Mouse (Mus musculus) hindbrain, embryonic 13.5 days (tissue): Measurements from ENCODE around the gene Sez6. TPM values are rescaled to one million over a fixed set of nuclear protein-coding genes. Genes with fewer than 3 reads are reported as not detected.

ENCODE experiments used
- ATAC-seq: fragments of 200-750 bp; cut with Nextera tagmentation; 2 replicates; pipeline ENCODE4 v1.8.0; 2017; ENCODE audit warnings: moderate TSS enrichment; ENCODE audit not compliant: low FRiP score
- H3K27ac ChIP-seq: fragments of 300-500 bp; sonication (generic); 2 replicates; pipeline ENCODE4 v1.5.1; 2015; ENCODE audit warnings: inconsistent platforms, mild to moderate bottlenecking, moderate library complexity
- H3K27me3 ChIP-seq: fragments of 300-500 bp; sonication (generic); 2 replicates; pipeline ENCODE4 v1.6.1; 2015; ENCODE audit warnings: mild to moderate bottlenecking, inconsistent platforms
- H3K36me3 ChIP-seq: fragments of 300-500 bp; sonication (generic); 2 replicates; pipeline ENCODE4 v1.6.1; 2015; ENCODE audit warnings: mild to moderate bottlenecking, inconsistent platforms
- H3K4me1 ChIP-seq: fragments of 300-500 bp; sonication (generic); replicated peaks from 2 replicates; pipeline ENCODE4 v1.6.1; 2015; ENCODE audit warnings: inconsistent platforms
- H3K4me2 ChIP-seq: fragments of 300-500 bp; sonication (generic); 2 replicates; pipeline ENCODE4 v1.6.1; 2015; ENCODE audit warnings: inconsistent platforms, mild to moderate bottlenecking, moderate library complexity
- H3K4me3 ChIP-seq: fragments of 300-500 bp; sonication (generic); 2 replicates; pipeline ENCODE4 v1.5.1; 2015; ENCODE audit warnings: mild to moderate bottlenecking, inconsistent platforms
- H3K9ac ChIP-seq: fragments of 300-500 bp; sonication (generic); 2 replicates; pipeline ENCODE4 v1.6.1; 2015; ENCODE audit warnings: mild to moderate bottlenecking, inconsistent platforms
- H3K9me3 ChIP-seq: fragments of 300-500 bp; sonication (generic); 2 replicates; pipeline ENCODE4 v1.6.1; 2016; ENCODE audit warnings: inconsistent platforms
- WGBS: fragments of 180-500 bp; shearing (Covaris S2); methylation state at CpG from one replicate; pipeline ENCODE4 v1.1.7; 2015; 5-methylcytosine and 5-hydroxymethylcytosine counted together
- polyA plus RNA-seq: library from polyadenylated mRNA; unstranded; fragments of >200 nt; fragmentation: Nextera tagmentation; extraction: Ambion mirVana; gene quantifications from 2 replicates; pipeline ENCODE4 v1.2.1, GENCODE M21; 2015

The Sez6 gene
- polyA plus RNA-seq, 1 experiment from 2014 or later, result 112 TPM

DNA sequence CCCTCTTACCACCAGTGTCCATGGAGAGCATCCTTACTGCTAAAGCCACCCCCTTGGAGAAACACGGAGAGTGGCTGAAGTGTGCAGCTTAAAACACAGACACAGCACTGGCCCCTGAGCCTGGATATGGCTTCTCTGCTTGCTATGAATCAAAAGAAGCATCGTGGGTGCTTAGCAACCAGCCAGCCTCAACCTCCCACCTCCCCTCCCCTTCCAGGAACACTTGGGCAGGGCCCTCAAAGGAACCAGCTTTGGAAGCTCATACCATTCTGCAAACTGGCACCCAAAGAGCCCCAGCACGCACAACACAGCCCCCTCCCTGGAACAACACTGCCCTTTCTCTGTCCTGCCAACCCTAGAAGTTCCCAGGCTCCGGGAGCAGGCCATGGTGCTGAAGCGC is 21.2 kb upstream of the Sez6 start:
- Histone ChIP-seq H3K27ac (no peak overlapping the region), H3K9ac (peak overlapping the region; percentile 24; the same call in 1 of the 2 replicates), H3K36me3 (no peaks in the 10 kb centered on the region), H3K4me1 (peaks cover 51% of the 10 kb centered on the region), H3K4me2 (no peak overlapping the region), H3K27me3 (peaks cover 50% of the 10 kb centered on the region), H3K9me3 (no peaks in the 10 kb centered on the region), H3K4me3 (no peak overlapping the region)
- WGBS, result 36% methylated on average over 5 of the region's 5 CpGs
- no peak for ATAC-seq

DNA sequence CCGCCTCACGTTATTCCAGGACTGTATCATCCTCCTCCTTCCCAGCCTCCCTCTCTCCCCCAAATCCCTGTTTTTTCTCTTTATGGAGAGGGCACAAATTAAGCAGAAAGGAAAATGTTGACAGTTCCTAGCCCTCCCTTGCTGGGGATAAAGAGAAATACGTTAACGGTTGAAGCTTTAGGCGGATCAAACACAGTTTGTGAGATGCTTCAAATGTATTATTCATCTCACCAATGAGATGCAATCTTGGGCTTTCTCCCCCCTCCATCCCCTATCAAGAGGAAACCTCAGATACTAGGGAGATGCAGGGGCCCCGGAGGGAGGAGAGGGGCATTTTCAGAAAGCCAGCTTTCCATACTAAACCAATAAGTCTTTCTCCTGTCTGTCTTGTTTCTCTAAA is 20.8 kb upstream of the Sez6 start:
- H3K9me3 ChIP-seq, result no peaks in the 10 kb centered on the region
- H3K9ac ChIP-seq, result peak overlapping the region; percentile 24; the same call in 1 of the 2 replicates
- H3K27me3 ChIP-seq, result peaks cover 52% of the 10 kb centered on the region
- no peak overlapping the region for H3K27ac ChIP-seq
- no peak overlapping the region for H3K4me3 ChIP-seq
- whole genome bisulfite sequencing, result 35% methylated on average over 6 of the region's 6 CpGs
- peaks cover 55% of the 10 kb centered on the region for H3K4me1 ChIP-seq
- no peak for ATAC-seq
- H3K4me2 ChIP-seq, result no peak overlapping the region
- H3K36me3 ChIP-seq, result no peaks in the 10 kb centered on the region

DNA sequence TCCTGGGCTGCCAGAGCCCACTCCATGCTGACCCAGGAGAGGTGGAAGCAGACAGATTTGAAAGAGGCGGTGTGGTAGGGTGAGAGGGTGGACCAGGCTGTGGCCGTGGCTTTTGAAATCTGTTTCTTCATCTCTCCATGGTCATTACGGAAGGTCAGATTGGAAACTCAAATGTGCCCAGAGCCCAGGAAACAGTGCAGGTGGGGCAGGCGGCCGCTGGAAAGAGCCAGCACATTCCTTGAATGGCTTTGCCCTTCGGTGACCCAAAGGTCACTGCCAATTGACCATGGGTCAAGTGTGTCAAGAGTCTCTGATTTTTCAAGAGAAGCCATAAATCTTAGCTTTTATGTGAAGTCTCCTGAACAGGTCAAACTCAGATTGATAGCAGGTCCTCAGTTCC is 17.1 kb upstream of the Sez6 start:
- H3K9ac ChIP-seq, result no peak overlapping the region
- H3K4me1 ChIP-seq, result peaks cover 57% of the 10 kb centered on the region
- H3K9me3 ChIP-seq, result no peaks in the 10 kb centered on the region
- 31% methylated on average over 6 of the region's 6 CpGs for WGBS
- no peaks in the 10 kb centered on the region for H3K36me3 ChIP-seq
- H3K4me2 ChIP-seq, result no peak overlapping the region
- H3K4me3 ChIP-seq, result no peak overlapping the region
- ATAC-seq, result no peak
- 0 out of 2 replicates have a peak overlapping the region, but pooled peaks have one; percentile 25 for H3K27ac ChIP-seq
- peaks cover 75% of the 10 kb centered on the region for H3K27me3 ChIP-seq

DNA sequence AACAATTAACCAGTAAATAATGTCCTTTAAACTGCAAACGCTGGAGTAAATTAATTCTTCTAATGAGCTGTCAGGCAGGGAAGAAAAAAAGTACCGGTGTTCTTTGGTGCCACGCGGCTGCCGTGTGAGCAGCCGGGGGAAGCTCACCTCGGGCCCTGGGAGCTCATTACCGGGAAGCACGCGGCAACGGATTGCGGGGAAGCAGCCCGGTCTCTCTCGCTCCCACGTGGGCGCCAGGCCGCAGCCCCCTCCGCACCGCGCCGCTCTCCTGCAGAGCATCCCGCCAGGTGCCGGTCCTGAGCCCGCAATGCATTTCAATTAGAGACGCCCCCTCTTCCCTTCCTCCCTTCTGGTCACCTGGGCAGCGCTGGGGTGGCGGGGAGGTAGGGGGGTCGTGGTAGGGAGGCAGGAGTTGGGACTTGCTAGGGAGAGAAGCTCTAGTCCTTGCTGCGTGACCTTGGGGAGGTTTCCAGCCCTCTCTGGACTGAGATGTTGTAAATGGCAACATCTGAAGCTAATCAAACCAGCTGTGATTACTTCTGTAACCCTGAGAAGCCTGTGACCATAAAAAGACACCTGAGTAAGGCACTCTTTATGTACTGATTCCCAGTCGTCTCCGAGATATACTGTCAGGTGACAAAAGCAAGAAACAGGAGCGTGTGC is 15.9 kb upstream of the Sez6 start:
- peaks cover 51% of the 10 kb centered on the region for H3K4me1 ChIP-seq
- H3K36me3 ChIP-seq, result no peaks in the 10 kb centered on the region
- H3K27ac ChIP-seq, result peak overlapping the region; percentile 67; the same call in 1 of the 2 replicates
- no peak; the same call in 1 of the 2 replicates for ATAC-seq
- no peaks in the 10 kb centered on the region for H3K9me3 ChIP-seq
- peak overlapping the region; percentile 48 for H3K4me2 ChIP-seq
- peak overlapping the region; percentile 11; the same call in 1 of the 2 replicates for H3K4me3 ChIP-seq
- WGBS, result 3% methylated on average over 31 of the region's 32 CpGs
- H3K9ac ChIP-seq, result peak overlapping the region; percentile 63; the same call in 1 of the 2 replicates
- peaks cover 73% of the 10 kb centered on the region for H3K27me3 ChIP-seq

DNA sequence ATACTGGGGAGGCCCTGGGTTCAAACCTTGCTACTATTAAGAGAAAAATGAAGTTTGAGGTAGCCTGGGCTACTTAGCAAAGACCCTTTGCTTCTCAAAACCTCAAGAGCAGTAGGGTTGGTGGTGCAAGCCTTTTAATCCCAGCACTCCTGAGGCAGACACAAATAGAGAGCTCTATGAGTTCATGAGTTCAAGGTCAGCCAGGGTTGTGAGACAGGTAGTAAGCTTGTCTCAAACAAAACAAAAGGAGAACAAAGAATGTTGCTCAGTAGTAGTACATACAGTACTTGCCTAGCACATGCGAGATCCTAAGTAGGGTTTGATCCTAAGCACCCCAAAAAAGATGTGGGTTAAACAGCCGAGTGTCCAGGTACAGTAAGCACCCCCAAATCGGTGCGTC is 13.9 kb upstream of the Sez6 start:
- peaks cover 72% of the 10 kb centered on the region for H3K27me3 ChIP-seq
- no peak overlapping the region for H3K4me3 ChIP-seq
- ATAC-seq, result no peak
- H3K4me2 ChIP-seq, result no peak overlapping the region
- no peaks in the 10 kb centered on the region for H3K36me3 ChIP-seq
- no peak overlapping the region for H3K27ac ChIP-seq
- H3K4me1 ChIP-seq, result peaks cover 49% of the 10 kb centered on the region
- H3K9me3 ChIP-seq, result no peaks in the 10 kb centered on the region
- H3K9ac ChIP-seq, result no peak overlapping the region
- 87% methylated on average over 4 of the region's 4 CpGs for WGBS

DNA sequence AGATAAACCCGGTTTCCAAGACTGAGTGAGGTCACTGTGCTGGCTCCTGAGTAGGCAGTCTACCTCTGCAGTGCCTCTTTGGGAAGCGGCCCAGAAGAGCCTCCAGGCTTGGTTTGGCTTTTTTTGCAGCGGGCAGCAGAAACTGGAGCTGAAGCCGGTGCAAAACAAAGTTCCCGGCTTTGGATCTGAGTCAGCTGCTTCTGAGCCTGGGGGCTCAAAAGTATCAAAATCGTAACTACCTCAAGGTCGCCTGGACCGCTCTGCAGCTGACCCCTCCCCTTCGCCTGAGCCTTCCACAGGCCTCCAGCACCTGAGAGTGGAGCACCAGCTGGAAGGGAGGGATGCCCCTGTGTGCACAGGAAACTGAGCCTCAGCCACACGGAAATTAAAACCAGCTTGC is 13.4 kb upstream of the Sez6 start:
- Histone ChIP-seq H3K27me3 (peaks cover 72% of the 10 kb centered on the region), H3K9me3 (no peaks in the 10 kb centered on the region), H3K27ac (peak overlapping the region; percentile 40), H3K36me3 (no peaks in the 10 kb centered on the region), H3K4me3 (no peak overlapping the region), H3K9ac (no peak overlapping the region), H3K4me1 (peaks cover 48% of the 10 kb centered on the region), H3K4me2 (no peak overlapping the region)
- ATAC-seq, result no peak
- WGBS, result 45% methylated on average over 10 of the region's 10 CpGs

DNA sequence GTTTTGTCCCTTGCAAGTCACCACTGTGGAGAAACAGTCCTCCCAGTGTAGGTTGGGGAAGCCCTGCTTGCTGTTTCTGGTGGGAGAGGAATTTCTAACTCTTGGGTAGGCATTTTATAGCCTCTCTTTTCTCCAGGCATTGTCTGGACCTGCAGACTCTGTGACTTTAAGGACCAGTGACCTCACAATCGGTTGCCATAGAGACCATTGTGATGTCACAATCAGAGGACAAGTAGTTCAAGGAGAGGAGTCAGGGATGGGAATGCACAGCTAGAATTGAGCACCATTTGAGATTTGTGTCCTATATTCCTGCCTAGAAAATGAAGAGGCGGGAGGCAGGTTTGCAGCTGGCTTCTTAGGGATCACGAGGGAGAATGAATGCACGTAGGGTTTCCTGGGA is 7.3 kb upstream of the Sez6 start:
- 58% methylated on average over 4 of the region's 4 CpGs for WGBS
- peaks cover 25% of the 10 kb centered on the region; the same call in 1 of the 2 replicates for H3K27me3 ChIP-seq
- no peak overlapping the region for H3K27ac ChIP-seq
- ATAC-seq, result no peak
- peaks cover 40% of the 10 kb centered on the region for H3K4me1 ChIP-seq
- no peak overlapping the region for H3K4me2 ChIP-seq
- H3K9ac ChIP-seq, result no peak overlapping the region
- no peaks in the 10 kb centered on the region for H3K9me3 ChIP-seq
- H3K4me3 ChIP-seq, result no peak overlapping the region
- no peaks in the 10 kb centered on the region for H3K36me3 ChIP-seq

DNA sequence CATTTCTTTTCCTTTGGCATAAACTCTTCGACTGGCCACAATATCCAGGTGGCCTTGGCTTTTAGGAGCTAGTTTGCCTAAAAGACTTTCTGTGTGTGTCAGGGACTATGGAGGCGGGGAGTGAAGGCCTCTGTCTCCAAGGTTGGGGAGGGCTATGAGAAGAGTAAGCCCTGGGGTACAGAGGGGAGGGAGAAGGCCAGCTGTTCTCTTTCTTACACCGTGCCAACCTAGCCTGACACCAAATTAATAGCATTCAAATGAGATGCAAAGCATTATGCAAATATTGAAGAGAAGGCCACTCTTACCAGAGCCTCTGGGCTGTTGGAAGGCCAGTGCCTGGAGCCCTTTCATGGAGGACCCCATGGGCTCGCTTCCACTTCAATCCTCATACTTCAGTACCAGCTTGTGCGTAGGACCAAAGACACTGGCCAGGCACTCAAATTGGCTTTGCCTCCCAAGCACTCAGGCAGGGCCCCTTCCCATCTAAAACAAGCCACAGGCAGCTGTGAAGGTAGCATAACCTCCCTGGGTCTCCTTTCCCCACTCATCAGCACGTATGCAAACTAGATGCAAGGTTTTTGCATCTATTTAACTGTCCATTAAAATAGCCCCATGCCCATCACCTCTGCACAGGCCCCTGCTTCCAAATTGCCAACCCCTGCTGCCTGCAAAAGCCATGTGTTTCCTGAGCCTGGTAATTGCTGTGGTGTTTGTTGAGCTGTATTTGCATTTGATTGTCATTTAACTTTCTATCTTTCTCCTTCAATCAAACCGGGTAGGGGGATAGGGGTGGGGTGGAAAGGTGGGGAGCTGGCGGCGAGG is 4.6 kb upstream of the Sez6 start:
- Histone ChIP-seq H3K9ac (0 out of 2 replicates have a peak overlapping the region, but pooled peaks have one; percentile 6), H3K4me1 (peaks cover 56% of the 10 kb centered on the region)
- 26% methylated on average over 9 of the region's 9 CpGs for WGBS

DNA sequence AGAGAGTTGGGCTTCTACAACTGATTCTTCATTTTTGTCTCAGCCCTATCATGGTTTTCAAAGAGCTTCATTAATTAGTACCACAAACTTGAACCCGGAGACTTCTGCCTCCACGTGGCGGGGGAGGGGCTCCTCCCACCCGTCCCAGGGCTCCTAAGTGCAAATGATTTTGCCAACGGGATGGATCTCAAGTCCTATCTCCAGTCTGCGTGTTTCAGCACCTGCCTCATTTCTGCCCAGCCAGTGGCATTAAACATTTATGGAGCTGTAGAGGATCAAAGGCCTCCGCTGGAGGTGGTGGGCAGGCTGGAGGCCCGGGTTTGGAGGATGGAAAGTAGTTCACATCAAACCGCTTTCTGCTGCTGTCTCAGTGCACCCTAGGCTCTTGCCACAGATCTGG is 3.9 kb upstream of the Sez6 start:
- H3K9ac ChIP-seq, result no peak overlapping the region
- ATAC-seq, result no peak
- peaks cover 62% of the 10 kb centered on the region for H3K4me1 ChIP-seq
- H3K4me2 ChIP-seq, result no peak overlapping the region
- H3K4me3 ChIP-seq, result no peak overlapping the region
- peaks cover 19% of the 10 kb centered on the region for H3K27me3 ChIP-seq
- H3K36me3 ChIP-seq, result no peaks in the 10 kb centered on the region
- WGBS, result 23% methylated on average over 9 of the region's 9 CpGs
- H3K9me3 ChIP-seq, result no peaks in the 10 kb centered on the region
- peak overlapping the region; percentile 76 for H3K27ac ChIP-seq

More for the DNA sequence above, 4.6 kb upstream of the Sez6 start:
- no peaks in the 10 kb centered on the region for H3K9me3 ChIP-seq
- peaks cover 20% of the 10 kb centered on the region for H3K27me3 ChIP-seq
- ATAC-seq, result peak; percentile 75; the same call in 1 of the 2 replicates
- peak overlapping the region; percentile 76 for H3K27ac ChIP-seq
- H3K36me3 ChIP-seq, result no peaks in the 10 kb centered on the region
- no peak overlapping the region for H3K4me3 ChIP-seq
- H3K4me2 ChIP-seq, result no peak overlapping the region

DNA sequence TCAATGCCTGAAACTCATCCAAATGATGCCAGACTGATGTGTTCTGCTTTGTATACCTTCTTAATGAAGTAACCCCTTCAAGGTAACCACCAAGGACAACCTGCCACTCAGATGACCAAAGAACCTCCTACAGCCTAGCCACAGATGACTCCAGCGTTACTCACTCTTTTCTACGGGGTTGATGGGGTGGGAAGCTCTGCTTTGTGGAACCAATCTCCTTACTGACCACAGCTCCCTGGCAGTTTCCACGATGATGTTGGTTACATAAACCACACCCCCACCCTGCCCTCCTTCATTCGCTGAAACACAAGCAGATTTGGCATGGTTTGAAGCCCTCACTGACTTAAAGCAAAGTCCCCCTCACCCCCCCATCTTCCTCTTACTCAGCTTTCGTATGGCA is 2.8 kb upstream of the Sez6 start:
- peaks cover 74% of the 10 kb centered on the region for H3K4me1 ChIP-seq
- H3K4me2 ChIP-seq, result no peak overlapping the region
- H3K9ac ChIP-seq, result no peak overlapping the region
- peaks cover 28% of the 10 kb centered on the region for H3K27me3 ChIP-seq
- no peaks in the 10 kb centered on the region for H3K36me3 ChIP-seq
- WGBS, result 74% methylated on average over 5 of the region's 5 CpGs
- H3K4me3 ChIP-seq, result no peak overlapping the region
- H3K27ac ChIP-seq, result no peak overlapping the region
- H3K9me3 ChIP-seq, result no peaks in the 10 kb centered on the region
- ATAC-seq, result no peak

DNA sequence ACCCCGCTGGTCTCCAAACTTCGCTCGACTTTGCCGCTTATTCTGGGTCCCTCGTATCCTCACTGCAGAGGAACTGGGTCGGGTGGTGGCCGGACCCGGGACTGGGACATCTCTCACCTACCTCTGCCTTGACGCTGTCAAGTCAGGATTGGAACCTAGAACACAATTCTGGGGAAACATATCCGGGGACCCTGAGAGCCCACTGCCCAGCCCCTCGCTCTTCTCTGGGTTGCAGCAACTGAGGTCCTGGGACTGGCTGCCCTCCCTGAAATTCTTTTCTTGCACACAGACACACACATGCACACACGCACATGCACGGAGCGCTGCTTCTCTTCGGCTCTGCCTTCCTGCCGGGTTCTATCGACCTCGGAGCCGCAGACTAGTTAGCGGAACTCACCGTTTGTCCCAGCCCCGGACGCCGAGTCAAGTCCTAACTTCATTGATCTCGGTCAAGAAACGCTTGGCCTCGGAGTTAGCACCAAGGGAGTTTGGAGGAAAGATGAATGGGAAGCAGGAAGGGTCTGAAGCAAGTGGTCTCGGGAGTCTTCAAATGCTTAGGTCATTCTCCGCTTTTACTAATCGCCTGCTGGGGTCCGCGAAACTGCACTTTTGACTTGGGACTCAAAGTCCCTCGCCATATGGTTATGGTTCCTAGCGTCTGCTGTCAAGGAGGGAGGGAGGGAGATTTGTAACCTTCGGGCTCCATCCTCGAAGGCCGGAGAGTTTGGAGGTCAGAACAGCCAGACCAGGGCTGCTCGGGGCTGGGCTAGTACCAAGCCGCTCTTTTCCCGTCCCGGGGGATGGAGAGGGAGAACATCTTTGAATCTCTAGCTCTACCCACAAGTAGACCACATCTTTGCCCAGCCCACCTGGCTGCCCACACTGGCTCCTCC is 1.2 kb downstream of the Sez6 start:
- H3K9me3 ChIP-seq, result no peaks in the 10 kb centered on the region
- peak overlapping the region; percentile 87 for H3K4me2 ChIP-seq
- peaks cover 77% of the 10 kb centered on the region for H3K4me1 ChIP-seq
- H3K27me3 ChIP-seq, result peaks cover 65% of the 10 kb centered on the region
- ATAC-seq, result no peak
- no peaks in the 10 kb centered on the region for H3K36me3 ChIP-seq
- H3K4me3 ChIP-seq, result peak overlapping the region; percentile 66
- H3K9ac ChIP-seq, result peak overlapping the region; percentile 89
- WGBS, result 1% methylated on average over 41 of the region's 41 CpGs
- H3K27ac ChIP-seq, result peak overlapping the region; percentile 97

DNA sequence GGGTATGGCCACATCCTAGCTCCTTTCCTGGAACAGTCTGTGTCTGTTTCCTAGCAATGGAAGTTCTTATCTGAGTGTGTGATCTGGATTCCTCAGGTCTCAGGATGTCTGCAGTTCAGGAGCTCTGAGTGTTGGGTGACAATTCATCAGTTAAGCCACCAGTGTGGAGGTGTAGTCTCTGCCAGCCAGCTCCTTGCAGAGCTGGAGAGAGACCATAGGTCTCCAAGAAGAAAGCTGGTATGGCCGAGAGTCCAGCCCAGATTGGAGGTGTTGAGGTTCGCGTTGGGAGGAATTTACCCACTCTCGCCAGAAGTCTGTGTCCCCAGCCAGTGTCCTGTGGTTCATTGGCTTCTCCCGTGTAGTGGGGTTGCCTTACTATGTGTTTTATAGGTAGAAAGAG is 2.0 kb downstream of the Sez6 start:
- 43% methylated on average over 5 of the region's 5 CpGs for WGBS
- peaks cover 80% of the 10 kb centered on the region for H3K4me1 ChIP-seq
- peak overlapping the region; percentile 89 for H3K9ac ChIP-seq
- H3K4me3 ChIP-seq, result peak overlapping the region; percentile 66
- peak overlapping the region; percentile 87 for H3K4me2 ChIP-seq
- peak overlapping the region; percentile 97 for H3K27ac ChIP-seq
- H3K9me3 ChIP-seq, result no peaks in the 10 kb centered on the region
- peaks cover 68% of the 10 kb centered on the region for H3K27me3 ChIP-seq
- no peak for ATAC-seq
- H3K36me3 ChIP-seq, result no peaks in the 10 kb centered on the region
